Mouse (Mus musculus): ENCODE measurements around the gene Ctnnb1.

The Ctnnb1 gene

DNA sequence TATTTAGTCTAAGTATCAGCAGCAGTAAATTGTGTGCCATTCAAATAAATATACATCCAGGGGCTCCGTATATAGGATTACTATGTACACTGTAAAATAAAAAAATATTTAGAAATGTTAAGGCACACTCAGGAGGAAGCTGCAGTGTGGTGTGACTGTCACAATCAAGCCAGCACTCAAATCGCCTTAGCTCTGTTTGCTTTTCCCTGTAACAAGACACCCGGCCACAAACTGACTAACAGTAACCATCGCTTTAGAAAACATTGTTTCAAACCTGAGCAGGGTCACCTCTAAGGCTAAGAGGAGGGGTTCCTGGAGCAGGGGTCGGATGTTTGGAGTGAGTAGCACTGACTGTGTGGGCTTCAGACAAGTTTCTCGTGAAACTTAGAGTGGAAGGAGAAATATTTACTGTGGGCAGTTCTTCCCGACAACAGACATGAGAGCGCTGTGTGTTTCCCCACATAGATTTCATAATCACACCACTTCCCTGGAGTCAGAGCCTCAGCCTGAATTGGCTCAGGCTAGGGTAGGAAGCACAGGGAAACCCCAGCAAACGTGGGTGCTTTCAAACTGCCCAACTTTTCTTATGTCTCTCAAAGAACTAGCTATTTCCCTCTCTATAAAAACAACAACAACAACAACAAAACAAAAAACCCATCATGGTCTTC lies 1.9 kb upstream of the Ctnnb1 start:
- peak; percentile 90 for DNase-seq (ENCODE audit: low read depth)

DNA sequence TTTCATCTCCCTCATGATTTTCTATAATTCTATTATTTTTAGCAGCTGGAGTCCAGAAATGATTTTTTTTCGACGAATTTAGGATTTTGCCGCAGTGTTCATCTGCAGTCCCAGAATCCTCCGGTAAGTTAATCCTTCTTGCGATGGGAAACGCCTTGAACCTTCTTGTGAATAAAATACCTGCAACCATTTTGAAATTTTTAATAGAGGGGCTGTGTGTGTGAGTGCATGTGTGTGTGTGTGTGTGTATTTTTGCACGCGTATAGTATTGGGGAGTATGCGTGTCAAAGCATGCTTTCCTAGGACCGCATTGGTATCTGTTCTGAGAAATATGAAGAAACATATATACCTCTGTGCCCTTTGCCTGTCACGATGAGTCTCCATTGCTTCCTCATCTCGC lies 1.0 kb downstream of the Ctnnb1 start:
- no peak for DNase-seq (ENCODE audit: low read depth)

GRCm38 (mm10) chr9:120930811-120931210 lies 1.8 kb downstream of the Ctnnb1 start:
- no peak for DNase-seq (ENCODE audit: low read depth)

- DNase-seq (ENCODE audit: low read depth): no peak
Observed at GRCm38 (mm10) chr9:120932371-120932770, 3.4 kb downstream of the Ctnnb1 start.

- DNase-seq (ENCODE audit: low read depth): peak; percentile 95
Observed at GRCm38 (mm10) chr9:120932797-120933586, 4.0 kb downstream of the Ctnnb1 start.

- DNase-seq (ENCODE audit: low read depth): no peak
Observed at GRCm38 (mm10) chr9:120933587-120933885, 4.5 kb downstream of the Ctnnb1 start.

- DNase-seq (ENCODE audit: low read depth): peak; percentile 23
Observed at GRCm38 (mm10) chr9:120933886-120934758, 5.1 kb downstream of the Ctnnb1 start.

- peak; percentile 35 for DNase-seq (ENCODE audit: low read depth)
Observed at GRCm38 (mm10) chr9:120934821-120935633, 6.0 kb downstream of the Ctnnb1 start.

DNA sequence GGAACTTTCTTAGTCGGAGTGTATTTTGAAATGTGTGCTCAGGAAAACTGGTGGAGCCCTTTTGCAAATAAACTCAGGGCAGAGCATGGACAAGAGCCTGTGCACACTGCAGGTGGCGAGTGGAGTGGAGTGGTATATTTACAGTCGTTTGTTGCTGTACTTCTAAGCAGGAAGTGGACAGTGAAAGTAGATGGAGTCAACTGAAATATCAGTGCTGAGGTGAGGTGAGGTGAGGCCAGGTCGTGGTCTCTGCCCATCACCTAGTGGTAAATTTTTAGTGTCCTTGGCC lies 6.6 kb downstream of the Ctnnb1 start:
- DNase-seq (ENCODE audit: low read depth): no peak

DNA sequence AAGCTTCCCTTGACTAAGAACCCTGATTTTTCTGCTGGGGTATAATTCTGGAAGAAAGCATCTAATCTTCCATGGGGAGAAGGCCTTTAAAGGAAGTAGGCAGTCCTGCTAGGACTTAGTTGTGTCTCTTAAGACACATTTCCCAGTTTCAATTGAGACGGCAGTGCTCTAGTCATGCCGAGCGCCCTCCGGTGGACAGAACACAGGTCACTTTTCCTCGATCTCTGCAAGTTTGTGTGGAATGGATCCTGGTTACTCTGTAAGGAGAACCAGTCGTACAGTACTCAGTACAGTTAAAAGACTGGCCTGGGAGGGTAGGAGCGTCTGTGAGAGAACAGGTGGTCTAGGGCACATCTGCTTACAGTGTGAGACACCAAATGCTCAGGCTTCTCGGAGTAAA lies 7.3 kb downstream of the Ctnnb1 start:
- DNase-seq (ENCODE audit: low read depth): peak; percentile 75

DNA sequence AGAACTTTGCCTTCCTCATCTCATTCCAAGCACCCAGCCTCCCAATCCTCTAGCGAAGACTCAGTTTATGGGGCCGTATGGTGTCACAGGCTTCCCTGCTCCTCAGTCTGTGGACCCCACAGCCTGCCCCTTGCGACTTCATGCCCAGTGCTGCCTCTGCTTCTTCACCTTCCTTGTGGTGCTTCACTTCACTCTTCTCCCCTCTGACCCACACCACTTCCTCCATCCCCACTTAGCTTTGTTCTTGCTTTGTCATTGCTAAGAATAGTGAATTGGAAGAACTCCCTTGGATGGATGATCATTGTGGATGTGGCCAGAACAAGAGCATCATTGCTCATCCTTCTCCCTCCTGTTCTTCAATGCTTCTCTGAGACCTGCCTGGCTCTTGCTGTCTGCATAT lies 11.8 kb downstream of the Ctnnb1 start:
- no peak for DNase-seq (ENCODE audit: low read depth)

GRCm38 (mm10) chr9:120943757-120944156 lies 14.7 kb downstream of the Ctnnb1 start:
- DNase-seq (ENCODE audit: low read depth): no peak

DNA sequence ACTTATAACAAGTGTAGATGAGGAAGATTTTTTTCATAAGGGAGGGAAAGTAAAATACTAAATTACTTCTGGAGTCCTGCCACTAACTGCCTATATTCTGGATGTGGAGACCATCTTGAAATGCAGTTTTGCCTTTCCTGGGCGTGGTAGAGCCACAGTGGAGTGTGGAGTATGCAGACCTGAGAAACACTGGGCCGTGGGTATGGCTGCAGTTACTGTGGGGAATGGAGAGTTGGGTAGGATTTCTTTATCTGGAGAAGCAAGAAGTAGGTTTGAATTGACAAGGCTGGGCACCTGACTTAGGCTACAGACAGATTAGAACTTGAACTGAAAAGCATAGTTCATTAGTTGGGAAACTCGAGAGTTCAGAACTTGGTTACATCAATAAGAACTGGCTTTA lies 15.2 kb downstream of the Ctnnb1 start:
- no peak for DNase-seq (ENCODE audit: low read depth)

- DNase-seq (ENCODE audit: low read depth): no peak
Observed at GRCm38 (mm10) chr9:120946131-120946530, 17.1 kb downstream of the Ctnnb1 start.

DNA sequence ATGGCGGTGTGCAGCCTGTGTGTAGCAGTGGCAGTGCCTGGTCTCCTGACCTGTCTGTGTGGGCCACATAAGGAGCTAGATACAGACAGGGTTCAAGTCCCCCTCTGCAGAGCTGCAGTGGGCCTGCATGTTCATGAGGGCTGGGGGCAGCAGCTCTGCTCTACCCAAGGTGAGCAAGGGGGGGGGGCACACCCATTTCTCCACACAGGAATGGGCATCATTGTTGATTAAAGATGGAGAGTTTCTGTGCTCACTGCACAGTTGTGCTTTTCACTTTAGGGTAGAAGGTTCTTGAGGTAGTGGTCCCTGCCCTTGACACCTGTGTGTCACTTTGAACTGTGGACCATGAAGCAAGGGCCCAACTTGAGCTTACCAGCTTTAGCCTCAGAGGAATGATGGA lies 19.8 kb downstream of the Ctnnb1 start:
- DNase-seq (ENCODE audit: low read depth): no peak

GRCm38 (mm10) chr9:120950761-120951160 lies 21.7 kb downstream of the Ctnnb1 start:
- no peak for DNase-seq (ENCODE audit: low read depth)

DNA sequence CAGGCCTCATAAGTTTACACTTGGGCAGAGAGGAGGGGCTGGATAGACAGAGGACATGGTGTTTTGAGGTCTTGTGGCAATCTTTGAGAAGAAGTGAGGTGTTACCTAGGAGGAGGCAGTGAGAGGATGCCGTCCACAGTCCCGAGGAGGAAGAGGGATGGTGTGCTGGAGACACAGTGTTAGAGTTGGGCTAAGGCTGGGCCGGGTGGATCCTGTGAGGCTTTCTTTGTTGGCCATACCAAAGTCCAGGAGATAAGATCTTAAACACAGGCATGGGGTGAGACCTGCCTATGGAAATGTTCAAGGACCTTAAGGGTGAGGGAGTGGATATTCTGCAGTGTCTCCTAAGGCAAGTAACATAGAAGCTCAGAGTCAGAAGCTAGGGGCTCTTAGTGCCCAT lies 22.9 kb downstream of the Ctnnb1 start:
- no peak for DNase-seq (ENCODE audit: low read depth)

GRCm38 (mm10) chr9:120958051-120958450 lies 29.0 kb downstream of the Ctnnb1 start:
- peak; percentile 37 for DNase-seq (ENCODE audit: low read depth)

DNA sequence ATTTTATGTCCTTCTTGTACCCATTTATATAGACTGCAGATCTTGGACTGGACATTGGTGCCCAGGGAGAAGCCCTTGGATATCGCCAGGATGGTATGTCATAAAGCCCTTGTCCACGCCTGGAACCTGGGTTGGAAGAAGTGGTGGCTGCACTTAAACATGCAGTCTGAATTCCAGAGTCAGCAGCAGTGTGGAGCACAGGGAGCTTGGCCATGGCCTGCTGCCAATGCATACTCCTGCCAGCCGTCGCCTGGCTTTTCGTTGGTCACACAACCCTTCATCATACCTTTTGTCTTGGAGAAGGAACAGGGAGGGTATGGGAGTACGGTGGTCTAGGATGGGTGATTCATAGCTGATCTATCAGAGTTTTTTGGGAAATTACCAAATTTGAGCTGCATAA lies 29.5 kb downstream of the Ctnnb1 start:
- DNase-seq (ENCODE audit: low read depth): no peak

DNA sequence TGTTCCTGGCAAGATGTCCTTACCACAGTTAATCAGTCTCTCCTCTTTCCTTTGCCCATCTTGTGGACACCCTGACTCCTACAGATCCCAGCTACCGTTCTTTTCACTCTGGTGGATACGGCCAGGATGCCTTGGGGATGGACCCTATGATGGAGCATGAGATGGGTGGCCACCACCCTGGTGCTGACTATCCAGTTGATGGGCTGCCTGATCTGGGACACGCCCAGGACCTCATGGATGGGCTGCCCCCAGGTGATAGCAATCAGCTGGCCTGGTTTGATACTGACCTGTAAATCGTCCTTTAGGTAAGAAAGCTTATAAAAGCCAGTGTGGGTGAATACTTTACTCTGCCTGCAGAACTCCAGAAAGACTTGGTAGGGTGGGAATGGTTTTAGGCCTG lies 30.2 kb downstream of the Ctnnb1 start:
- no peak for DNase-seq (ENCODE audit: low read depth)

DNA sequence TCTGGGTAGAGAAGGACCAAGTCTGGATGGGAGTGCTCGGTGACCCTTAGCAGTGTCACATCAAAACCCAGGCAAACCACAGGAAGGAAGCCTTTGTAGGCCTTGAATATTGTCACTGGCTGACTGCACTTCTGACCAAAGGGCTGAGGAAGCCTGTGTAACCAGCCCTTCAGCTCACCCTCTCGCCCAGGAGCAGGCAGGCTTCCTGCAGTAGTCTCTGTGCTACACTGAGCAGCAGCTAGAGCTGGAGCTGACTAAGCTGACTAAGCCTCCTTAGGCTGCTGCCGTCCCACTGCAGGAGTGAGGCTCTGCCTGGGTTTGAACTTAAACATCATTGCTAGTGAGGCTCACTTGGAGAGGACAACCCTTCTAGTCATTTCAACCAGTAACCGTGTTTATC lies 31.6 kb downstream of the Ctnnb1 start:
- peak; percentile 91 for DNase-seq (ENCODE audit: low read depth)

DNA sequence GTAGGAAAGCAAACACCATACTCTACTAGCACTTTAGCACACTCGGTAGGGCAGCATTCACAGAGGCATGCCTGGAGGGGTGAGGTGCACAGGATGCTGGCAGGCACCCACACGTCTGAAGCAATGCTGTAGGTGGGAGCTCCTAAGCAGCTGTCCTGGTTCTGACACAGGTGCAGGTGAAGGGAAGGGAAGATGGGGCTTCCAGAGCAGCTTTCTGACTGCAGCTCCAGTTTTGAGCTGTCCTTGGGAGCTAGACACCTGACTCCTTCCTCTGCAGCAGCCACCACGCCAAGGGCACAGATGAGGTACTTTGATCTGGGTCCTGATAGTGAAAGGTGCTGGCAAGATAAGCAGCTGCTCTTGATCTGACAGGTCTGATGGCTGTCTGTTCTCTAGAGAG lies 32.5 kb downstream of the Ctnnb1 start:
- no peak for DNase-seq (ENCODE audit: low read depth)

All from 416B (cell line).